Mouse (Mus musculus) erythroblast, embryonic 14.5 days (primary cell): ENCODE data around the gene 2810021J22Rik. TPM values are rescaled to one million over a fixed set of nuclear protein-coding genes. Genes with fewer than 3 reads are reported as not detected.
A peak's percentile ranks its signal among the peaks of the same experiment; 100 is the strongest.
"Not testable (repeated sequence)": the region's sequence is repeated elsewhere in the genome, so short reads cannot be mapped to it uniquely, and the experiment has no call there.

Experiments used
- H3K27me3 ChIP-seq: 2 replicates; pipeline ENCODE4 v1.6.1; 2012; ENCODE audit warnings: inconsistent platforms; ENCODE audit not compliant: control insufficient read depth
- H3K36me3 ChIP-seq: 2 replicates; pipeline ENCODE4 v1.6.1; 2012; ENCODE audit warnings: mild to moderate bottlenecking, inconsistent platforms; ENCODE audit not compliant: control insufficient read depth
- H3K4me1 ChIP-seq: 2 replicates; pipeline ENCODE4 v1.6.1; 2012; ENCODE audit warnings: inconsistent platforms; ENCODE audit not compliant: control insufficient read depth
- H3K4me3 ChIP-seq: replicated peaks from 2 replicates; pipeline ENCODE3; 2012; ENCODE audit warnings: moderate library complexity, mild to moderate bottlenecking, inconsistent platforms
- H3K9me3 ChIP-seq: 2 replicates; pipeline ENCODE4 v1.6.1; 2012; ENCODE audit warnings: low read length, inconsistent platforms, mixed read lengths; ENCODE audit not compliant: control insufficient read depth
- GATA1 ChIP-seq: IDR thresholded peaks from 2 replicates; pipeline ENCODE4 v1.6.1; 2012; ENCODE audit warnings: low read length, inconsistent platforms, mixed read lengths
- TAL1 ChIP-seq: IDR thresholded peaks from 3 replicates; pipeline ENCODE4 v1.6.1; 2012; ENCODE audit warnings: low read length, inconsistent platforms, mixed read lengths
- polyA plus RNA-seq: library from polyadenylated mRNA; stranded (reverse); fragments of >175 nt; gene quantifications from 2 replicates; pipeline ENCODE4 v1.2.3, GENCODE M21; 2012

Gene 2810021J22Rik
- polyA plus RNA-seq, result 0.04 and 0.05 TPM in 2 replicates

DNA sequence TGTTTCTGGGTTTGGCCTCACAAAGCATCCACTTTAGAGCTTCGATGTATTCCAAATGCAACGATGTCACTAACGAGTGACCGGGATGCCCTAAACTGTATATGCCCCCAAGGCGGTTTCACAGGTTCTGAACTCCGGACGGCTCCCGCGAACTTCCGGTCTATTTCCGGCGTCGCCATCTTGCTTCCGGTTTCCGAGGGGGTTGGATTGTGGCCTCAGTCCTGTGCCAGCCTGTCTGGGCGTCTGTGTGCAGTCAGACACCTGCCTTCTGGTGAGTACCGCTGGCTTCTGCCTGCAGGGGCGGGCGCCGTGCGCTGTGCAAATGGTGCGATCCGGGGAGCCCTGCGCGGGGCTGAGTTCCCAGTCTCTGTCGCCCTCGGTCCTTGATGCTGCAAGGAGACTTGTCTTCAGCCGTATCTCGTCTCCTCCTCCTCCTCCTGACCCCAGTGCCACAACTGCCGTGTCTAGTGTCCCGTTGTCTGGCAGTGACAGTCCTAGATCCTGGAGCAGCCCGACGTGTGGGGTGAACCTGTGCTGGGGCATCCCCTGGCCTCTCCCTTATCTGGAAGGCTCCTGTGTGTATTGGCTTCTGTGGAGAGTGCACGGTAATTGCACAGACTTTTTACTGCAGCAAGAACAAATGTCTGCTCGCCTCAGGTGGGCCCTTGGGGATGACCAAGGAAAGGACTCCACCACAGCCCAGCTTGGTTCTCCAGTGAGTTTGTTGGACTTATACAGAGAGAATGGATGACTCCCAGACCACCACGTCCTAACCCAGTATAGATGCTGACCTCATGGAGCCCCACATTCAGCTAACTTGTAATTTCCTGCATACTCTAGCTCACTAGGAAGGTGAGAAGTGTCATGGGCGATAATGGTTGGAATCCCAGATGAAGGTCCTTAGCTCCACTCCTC lies at the start of gene 2810021J22Rik:
Gene 2810021J22Rik, plus strand, starts transcription at position 178 of the 915 bp plus-strand sequence.
- TF ChIP-seq TAL1, result no peak
- H3K4me3 ChIP-seq, result peak within 1 kb of the TSS; percentile 92
- no peaks in the 10 kb centered on the region for H3K27me3 ChIP-seq
- peaks cover 27% of the 10 kb centered on the region for H3K4me1 ChIP-seq
- peaks cover 29% of the 10 kb centered on the region for H3K36me3 ChIP-seq
- no peaks in the 10 kb centered on the region for H3K9me3 ChIP-seq

DNA sequence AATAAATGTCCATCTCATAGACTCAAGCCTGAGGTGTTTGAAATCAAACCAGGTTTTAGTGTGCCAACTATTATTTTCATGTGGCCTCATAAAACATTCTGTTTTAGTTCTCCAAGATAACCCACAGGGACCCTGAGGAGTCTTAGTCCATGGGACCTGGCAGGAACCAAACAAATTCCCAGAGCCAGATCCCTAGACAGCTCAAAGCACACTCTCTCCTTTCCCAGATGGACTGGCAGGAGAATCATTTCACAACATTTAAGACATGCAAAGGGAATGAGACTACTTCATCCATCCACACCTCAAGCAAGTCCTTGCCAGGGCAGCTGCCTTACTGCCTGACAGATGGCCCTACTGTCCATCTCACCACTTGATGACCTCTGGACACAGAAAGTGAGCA lies 38.1 kb upstream of the 2810021J22Rik start, which contains the start of gene Olfr312:
Gene Olfr312, plus strand, starts transcription at position 301 of the 400 bp plus-strand sequence.
- not testable (repeated sequence) for H3K4me1 ChIP-seq, H3K9me3 ChIP-seq, H3K27me3 ChIP-seq, H3K36me3 ChIP-seq, H3K4me3 ChIP-seq

DNA sequence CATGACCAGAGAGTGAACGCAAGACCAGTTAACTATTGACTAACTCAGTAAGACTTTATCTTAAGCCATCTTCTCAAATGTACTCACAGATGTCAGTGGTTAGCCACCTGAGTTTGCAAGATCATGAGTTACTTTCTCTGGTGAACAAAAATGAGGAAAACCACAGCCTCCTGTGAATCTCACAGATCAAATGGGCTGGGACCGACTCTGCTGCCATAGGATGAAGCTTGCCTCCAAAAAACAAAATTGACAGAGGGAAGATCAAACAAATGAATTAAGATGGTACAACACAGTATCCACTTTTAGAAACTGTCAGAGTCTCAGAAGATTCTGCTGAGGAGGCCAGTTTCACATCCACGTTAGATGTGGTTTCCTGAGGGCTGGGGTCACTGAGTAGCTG lies 37.3 kb upstream of the 2810021J22Rik start:
- H3K4me1 ChIP-seq, result peaks cover 4% of the 10 kb centered on the region; the same call in 1 of the 2 replicates
- no peak overlapping the region for H3K4me3 ChIP-seq
- TF ChIP-seq GATA1, result no peak
- no peak for TF ChIP-seq TAL1
- no peaks in the 10 kb centered on the region for H3K9me3 ChIP-seq
- peaks cover 3% of the 10 kb centered on the region; the same call in 1 of the 2 replicates for H3K27me3 ChIP-seq
- H3K36me3 ChIP-seq, result no peaks in the 10 kb centered on the region

DNA sequence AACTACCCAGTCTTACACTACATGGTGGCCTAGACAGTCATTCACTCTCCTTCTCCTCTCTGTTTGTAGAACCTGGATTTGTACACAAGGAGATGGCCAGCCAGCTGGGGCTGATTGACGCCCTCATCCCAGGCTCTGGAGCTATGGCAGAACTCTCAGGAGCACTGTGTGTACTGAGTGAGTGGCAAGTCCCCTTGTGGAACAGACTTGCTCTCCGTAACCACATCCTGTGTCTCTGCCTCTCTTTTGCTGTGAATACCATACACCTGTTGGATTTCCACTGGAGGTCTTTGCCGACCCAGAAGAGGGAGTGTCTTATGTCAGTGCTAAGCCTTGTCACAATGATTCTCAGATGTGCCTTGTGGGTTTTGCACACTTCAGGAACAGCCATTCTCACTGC lies 34.5 kb upstream of the 2810021J22Rik start:
- H3K27me3 ChIP-seq, H3K9me3 ChIP-seq, H3K36me3 ChIP-seq, H3K4me1 ChIP-seq, H3K4me3 ChIP-seq: not testable (repeated sequence)

DNA sequence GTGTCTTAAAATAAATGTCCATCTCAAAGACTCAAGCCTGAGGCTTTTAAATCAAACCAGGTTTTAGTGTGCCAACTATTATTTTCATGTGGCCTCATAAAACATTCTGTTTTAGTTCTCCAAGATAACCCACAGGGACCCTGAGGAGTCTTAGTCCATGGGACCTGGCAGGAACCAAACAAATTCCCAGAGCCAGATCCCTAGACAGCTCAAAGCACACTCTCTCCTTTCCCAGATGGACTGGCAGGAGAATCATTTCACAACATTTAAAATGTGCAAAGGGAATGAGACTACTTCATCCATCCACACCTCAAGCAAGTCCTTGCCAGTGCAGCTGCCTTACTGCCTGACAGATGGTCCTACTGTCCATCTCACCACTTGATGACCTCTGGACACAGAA lies 28.1 kb upstream of the 2810021J22Rik start, which contains the start of gene Olfr311:
Gene Olfr311, plus strand, starts transcription at position 301 of the 400 bp plus-strand sequence.
- H3K27me3 ChIP-seq, H3K4me3 ChIP-seq, H3K4me1 ChIP-seq, H3K9me3 ChIP-seq, H3K36me3 ChIP-seq: not testable (repeated sequence)

DNA sequence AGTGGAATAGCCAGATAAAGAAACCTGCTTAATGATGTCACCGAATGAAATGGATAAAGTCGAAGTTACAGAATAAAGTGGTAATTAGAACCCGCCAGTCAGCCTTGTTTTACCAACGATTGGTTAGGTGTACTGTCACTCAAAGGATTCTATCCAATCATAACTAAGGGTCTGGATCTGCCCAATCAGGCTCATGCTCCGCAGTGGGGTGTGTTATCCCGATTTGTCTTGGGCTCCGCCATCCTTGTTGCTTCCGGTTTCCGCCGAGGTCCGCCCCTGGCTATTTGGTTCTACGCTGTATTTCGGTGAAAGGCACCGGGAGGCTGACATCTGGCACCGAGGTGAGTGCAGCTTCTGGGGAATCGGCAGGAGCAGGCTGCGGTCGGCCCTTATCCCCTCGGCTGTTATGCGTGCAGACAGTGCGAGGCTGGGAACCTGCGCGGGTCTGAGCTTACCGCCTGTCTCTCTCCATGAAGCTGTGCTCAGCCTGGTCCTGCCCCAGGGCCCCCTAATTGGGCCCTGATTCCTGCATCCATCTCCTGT lies 20.0 kb upstream of the 2810021J22Rik start, which contains the start of gene Gm12258:
Gene Gm12258, plus strand, starts transcription at position 240 of the 543 bp plus-strand sequence.
- Histone ChIP-seq H3K9me3 (no peaks in the 10 kb centered on the region), H3K4me3 (peak within 1 kb of the TSS; percentile 80), H3K36me3 (peaks cover 29% of the 10 kb centered on the region), H3K4me1 (peaks cover 21% of the 10 kb centered on the region), H3K27me3 (no peaks in the 10 kb centered on the region)
- TF ChIP-seq GATA1, result no peak
- TF ChIP-seq TAL1, result no peak

DNA sequence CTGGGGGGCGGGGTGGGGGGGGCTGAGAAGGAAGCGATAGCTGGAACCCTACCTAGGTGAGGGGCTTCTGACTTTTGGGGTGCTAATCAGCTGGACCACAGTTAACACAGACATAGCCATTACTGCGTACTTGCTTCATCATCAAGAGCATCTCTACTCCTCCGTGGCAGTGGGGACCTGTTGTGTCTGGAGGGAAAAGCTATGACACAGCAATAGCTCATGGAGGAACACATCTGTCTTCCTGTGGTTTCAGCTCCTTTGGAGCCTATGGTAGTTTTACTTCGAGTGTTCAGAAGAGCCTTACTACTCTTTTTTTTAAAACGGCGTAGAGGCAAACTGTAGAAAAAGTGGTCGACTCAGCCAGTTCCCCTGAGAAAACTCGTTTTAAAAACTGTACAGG lies 19.4 kb upstream of the 2810021J22Rik start:
- TF ChIP-seq GATA1 (no peak), TAL1 (no peak)

DNA sequence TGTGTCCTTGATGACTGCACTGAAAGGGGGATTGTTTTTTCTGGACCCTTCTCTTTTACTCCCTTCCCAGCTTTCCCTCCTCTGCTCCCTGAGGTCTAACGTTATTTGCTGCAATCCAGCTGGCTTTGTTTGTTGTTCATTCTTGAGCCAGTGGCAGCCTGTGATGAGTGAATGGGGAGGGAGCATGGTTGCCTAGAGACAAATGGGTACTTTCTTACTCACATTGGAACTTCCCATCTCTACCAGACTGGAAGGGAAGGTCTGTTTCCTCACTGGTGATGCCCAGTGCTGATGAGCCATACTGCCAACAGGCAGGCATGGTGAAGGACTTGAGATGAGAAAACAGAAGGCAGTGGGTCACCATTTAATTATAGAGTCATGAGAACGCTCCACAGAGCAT lies 17.3 kb upstream of the 2810021J22Rik start:
- peaks cover 21% of the 10 kb centered on the region for H3K4me1 ChIP-seq

More for the DNA sequence above, 19.4 kb upstream of the 2810021J22Rik start:
- Histone ChIP-seq H3K4me3 (peak overlapping the region; percentile 80), H3K36me3 (peaks cover 34% of the 10 kb centered on the region), H3K27me3 (no peaks in the 10 kb centered on the region), H3K4me1 (peaks cover 21% of the 10 kb centered on the region), H3K9me3 (no peaks in the 10 kb centered on the region)

DNA sequence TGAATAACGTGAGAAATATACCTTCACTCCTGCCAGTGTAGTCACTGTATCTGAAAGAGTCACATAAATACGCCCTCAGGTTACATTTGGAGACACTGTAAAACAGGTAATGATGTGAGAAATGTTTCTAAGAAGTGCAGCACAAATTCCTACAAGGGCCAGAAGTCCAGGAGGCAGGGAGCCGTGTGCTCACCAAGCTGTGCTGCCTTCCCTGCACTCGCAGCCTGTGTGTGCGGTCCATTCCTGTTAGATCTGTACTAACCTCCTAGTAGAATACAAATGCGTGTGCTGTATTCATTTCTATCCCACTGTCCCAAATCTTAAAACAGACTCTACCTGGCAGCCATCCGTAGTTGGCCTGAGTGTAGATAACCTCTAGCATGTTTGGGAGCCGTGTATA lies 6.3 kb upstream of the 2810021J22Rik start:
- H3K36me3 ChIP-seq, result peaks cover 51% of the 10 kb centered on the region
- no peaks in the 10 kb centered on the region for H3K27me3 ChIP-seq
- TF ChIP-seq TAL1 (no peak), GATA1 (no peak)
- H3K4me1 ChIP-seq, result no peaks in the 10 kb centered on the region
- peaks cover 27% of the 10 kb centered on the region for H3K9me3 ChIP-seq
- H3K4me3 ChIP-seq, result no peak overlapping the region

More for the DNA sequence above, 17.3 kb upstream of the 2810021J22Rik start:
- Histone ChIP-seq H3K27me3 (no peaks in the 10 kb centered on the region), H3K9me3 (no peaks in the 10 kb centered on the region), H3K4me3 (no peak overlapping the region), H3K36me3 (peaks cover 44% of the 10 kb centered on the region)
- TF ChIP-seq TAL1, result no peak
- no peak for TF ChIP-seq GATA1

DNA sequence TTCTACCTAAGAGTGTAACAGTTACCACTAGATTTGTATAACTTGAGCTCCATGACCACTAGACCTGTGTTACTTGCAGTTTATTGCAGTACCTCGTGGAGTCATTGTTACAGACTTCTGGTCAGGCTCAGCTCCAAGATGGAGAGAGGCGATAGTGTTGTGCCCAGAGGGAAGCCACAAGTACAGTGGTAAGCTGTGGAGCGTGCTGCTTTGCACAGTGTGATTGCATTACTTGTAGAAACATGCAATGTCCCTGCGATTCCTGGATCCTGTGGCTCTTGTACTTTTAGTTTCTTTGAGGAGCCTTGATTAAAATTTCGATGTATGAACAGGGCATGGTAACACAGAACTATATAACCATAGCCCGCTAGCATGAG lies 926 bp downstream of the 2810021J22Rik start:
- H3K4me3 ChIP-seq, result peak overlapping the region; percentile 92

More for the DNA sequence above, 926 bp downstream of the 2810021J22Rik start:
- H3K36me3 ChIP-seq, result peaks cover 29% of the 10 kb centered on the region
- no peaks in the 10 kb centered on the region for H3K9me3 ChIP-seq
- TF ChIP-seq GATA1, result no peak
- no peak for TF ChIP-seq TAL1
- H3K4me1 ChIP-seq, result peaks cover 27% of the 10 kb centered on the region
- no peaks in the 10 kb centered on the region for H3K27me3 ChIP-seq
